Comparison of ENCODE assay signal across 11 mouse cellular contexts in the genomic region with DNA sequence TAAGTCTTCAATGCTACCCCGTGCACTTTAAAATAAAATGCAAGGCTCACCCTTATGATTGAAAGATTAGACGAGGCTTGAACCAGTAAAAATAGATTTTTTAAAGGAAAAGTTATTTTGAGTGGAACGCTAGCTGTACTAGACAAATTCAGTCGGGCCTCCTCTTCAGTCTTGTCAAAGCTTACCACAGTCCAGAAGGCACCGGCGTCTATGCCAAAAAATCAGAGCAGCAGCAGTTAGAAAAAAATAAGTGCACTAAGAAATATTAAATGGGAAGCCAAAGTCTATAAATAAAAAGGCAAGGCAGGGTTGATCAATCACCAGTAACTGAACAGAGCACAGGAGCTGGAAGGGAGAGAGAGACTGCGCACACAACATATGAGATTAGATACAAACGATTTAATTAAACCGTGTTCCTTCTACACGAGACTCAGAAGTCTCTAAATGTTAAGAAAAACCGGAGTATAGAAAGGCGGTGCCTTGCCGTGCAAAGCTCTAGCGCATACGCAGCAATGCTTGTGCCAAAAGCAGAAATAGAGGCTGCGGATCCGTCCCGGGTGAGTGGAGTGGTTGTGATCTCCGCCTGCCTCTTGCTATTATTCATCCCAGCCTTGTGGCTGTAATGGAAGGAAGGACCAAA.
A peak's percentile ranks its signal among the peaks of the same experiment; 100 is the strongest.
DNase-seq lines count a peak whose midpoint lies in the region; ATAC-seq and TF ChIP-seq lines count a peak whose summit lies in the region.
"Had no signal": no experiment of that assay in that cellular context is flagged by ENCODE, and none has a peak within 500 bp of the region (broad histone marks: within the 10 kb centered on the region; RNA-seq: fewer than 3 reads in every experiment).

No protein-coding gene starts in this region.

- H3K4me3 ChIP-seq in E14TG2a.4 (replicated peaks; ENCODE audit: low read length) = peak overlapping the region; percentile 64
- H3K4me3 ChIP-seq in ES-E14 (ENCODE audit: insufficient read depth in 1 of 2, low read depth in 1 of 2, low read length in 2 of 2, poor library complexity in 1 of 2, severe bottlenecking in 1 of 2) = peak overlapping the region; percentile 31 to 39
- H3K4me3 ChIP-seq: heart, embryonic 15.5 days; neural tube, embryonic 13.5 days had no signal

- TF ChIP-seq CTCF in E14TG2a.4 (conservative IDR thresholded peaks at IDR 0.05; ENCODE audit: low read length) = no peak

- no peaks in the 10 kb centered on the region for H3K27me3 ChIP-seq in E14TG2a.4 (ENCODE audit: insufficient read depth, low read length)
- H3K27me3 ChIP-seq: heart, embryonic 15.5 days; neural tube, embryonic 13.5 days had no signal

- H3K36me3 ChIP-seq in E14TG2a.4 (ENCODE audit: insufficient read depth, low read length) (no peaks in the 10 kb centered on the region), ES-E14 (ENCODE audit: control insufficient read depth, insufficient read depth, low read length, poor library complexity, severe bottlenecking) (no peaks in the 10 kb centered on the region)
- H3K36me3 ChIP-seq: heart, embryonic 15.5 days; neural tube, embryonic 13.5 days had no signal

- H3K4me1 ChIP-seq in E14TG2a.4 (replicated peaks; ENCODE audit: low read depth, low read length) (no peaks in the 10 kb centered on the region), ES-E14 (ENCODE audit: control insufficient read depth in 2 of 2, insufficient read depth in 2 of 2, low read length in 2 of 2, poor library complexity in 1 of 2) (peaks cover 0 to 2% of the 10 kb centered on the region in 2 experiments; a peak in 1 of 4 replicates)
- H3K4me1 ChIP-seq: neural tube, embryonic 13.5 days had no signal

- in situ Hi-C loops in ES-E14 (cut with MboI; ENCODE audit: low sequenced_read_pairs in 2 of 2, unreplicated experiment in 2 of 2) = no loop called here

- no peak overlapping the region for H3K27ac ChIP-seq in ES-E14 (ENCODE audit: insufficient read depth, low read depth, low read length, poor library complexity, severe bottlenecking)
- H3K27ac ChIP-seq: heart, embryonic 15.5 days; neural tube, embryonic 13.5 days had no signal

- H3K9me3 ChIP-seq in E14TG2a.4 (ENCODE audit: low read length) = no peaks in the 10 kb centered on the region
- H3K9me3 ChIP-seq in ES-E14 (ENCODE audit: control insufficient read depth, insufficient read depth, low read depth, low read length) = no peaks in the 10 kb centered on the region
- H3K9me3 ChIP-seq: heart, embryonic 15.5 days; neural tube, embryonic 13.5 days had no signal

- H3K9ac ChIP-seq in ES-E14 (ENCODE audit: insufficient read depth, low read depth, low read length, poor library complexity, severe bottlenecking) = peak overlapping the region; percentile 38; the same call in 1 of the 2 replicates
- H3K9ac ChIP-seq: heart, embryonic 15.5 days; neural tube, embryonic 13.5 days had no signal

- no peak for ATAC-seq in monocyte, adult 5-6 weeks (replicated peaks; ENCODE audit: insufficient number of reproducible peaks, low FRiP score, low TSS enrichment, poor library complexity, severe bottlenecking)

- DNase-seq in ES-E14 (ENCODE audit: low read depth, low spot score) = no peak
- DNase-seq in frontal cortex, postnatal 36 days (ENCODE audit: low spot score in 2 of 2) = peak; percentile 56 to 84
- DNase-seq in left cerebral cortex, adult 9 months (ENCODE audit: low spot score in 2 of 2) = peak; percentile 18 to 60
- DNase-seq in thymus, adult 18-20 months = no peak
- DNase-seq in kidney, postnatal 36 days = no peak
- DNase-seq in lung, postnatal 10 days = no peak
- DNase-seq: gastrocnemius, postnatal 25 days had no signal

TF ChIP-seq in ES-E14, 5 proteins besides CTCF, POLR2A, EP300 and RAD21:
- no peak for TF ChIP-seq HCFC1 (IDR thresholded peaks at IDR 0.05; ENCODE audit: borderline replicate concordance, insufficient read depth, low read length)
- TF ChIP-seq MAFK (IDR thresholded peaks at IDR 0.05; ENCODE audit: insufficient read depth, low read depth, low read length) = no peak
- no peak for TF ChIP-seq CHD2 (IDR thresholded peaks at IDR 0.05; ENCODE audit: low read depth, low read length)
- no peak for TF ChIP-seq ZC3H11A (IDR thresholded peaks at IDR 0.05; ENCODE audit: borderline replicate concordance, low read depth, low read length)
- no peak for TF ChIP-seq ZNF384 (IDR thresholded peaks at IDR 0.05; ENCODE audit: low read depth, low read length)

Comparison
In these comparisons a context has a peak if more than half of its experiments do, and no peak if none do; other contexts are left out.
1. DNase-seq: peak in frontal cortex, postnatal 36 days (2 of 2) and left cerebral cortex, adult 9 months (2 of 2); none in ES-E14 (single experiment), thymus, adult 18-20 months (0 of 2), kidney, postnatal 36 days (0 of 2) and lung, postnatal 10 days (single experiment).